Mouse (Mus musculus): Measurements from ENCODE around the gene Polg2. TPM values are rescaled to one million over a fixed set of nuclear protein-coding genes. Genes with fewer than 3 reads are reported as not detected.
"Not testable (repeated sequence)": the region's sequence is repeated elsewhere in the genome, so short reads cannot be mapped to it uniquely, and the experiment has no call there.

Gene Polg2
- total and polyA plus RNA-seq, 3 experiments = 6.3 to 10.7 TPM; not detected in 1

DNA sequence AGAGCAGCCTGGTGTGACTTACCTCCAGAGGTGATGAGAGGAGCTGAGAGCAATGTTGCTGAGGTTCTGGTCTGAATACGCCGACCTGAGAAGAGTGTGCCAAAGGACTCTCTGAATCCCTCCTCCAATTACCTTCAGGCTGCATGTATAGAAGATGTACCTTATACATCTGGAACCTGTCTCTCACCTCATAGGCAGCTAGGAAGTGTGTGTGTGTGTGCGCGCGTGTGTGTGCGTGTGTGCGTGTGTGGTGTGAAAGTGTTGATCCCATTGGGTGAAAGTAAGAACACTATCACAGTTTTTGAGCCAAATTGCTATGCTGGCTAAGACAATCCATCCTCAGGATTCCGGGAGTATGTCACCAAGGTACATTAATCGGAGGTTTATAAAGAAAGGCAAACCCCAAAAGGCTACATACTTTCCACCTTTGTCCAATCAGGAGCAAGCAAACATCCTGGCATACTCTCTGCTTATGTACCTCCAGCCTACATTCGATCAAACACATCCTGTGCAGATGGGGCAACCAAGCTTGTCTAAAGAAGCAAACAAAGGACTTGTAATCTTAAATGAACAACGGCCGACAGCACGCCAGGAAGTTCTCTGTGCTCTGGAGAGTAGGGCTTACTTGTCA, 29.1 kb downstream of the Polg2 start, which contains the start of gene Pecam1:
Gene Pecam1 (minus strand): TSS at position 508 of the 631 bp plus-strand sequence.
- peak within 1 kb of the TSS; percentile 26 to 35 for H3K4me3 ChIP-seq (ENCODE audit: control insufficient read depth in 1 of 2, insufficient read depth in 1 of 2, low read depth in 2 of 2, low read length in 2 of 2)
- peak; percentile 49 for DNase-seq (ENCODE audit: low read depth, low spot score)
- no peak within 1 kb of the TSS for H3K27ac ChIP-seq (ENCODE audit: control insufficient read depth, low read depth, low read length)
- peaks cover 0 to 24% of the 10 kb centered on the region in 2 experiments; a peak in 2 of 4 replicates for H3K4me1 ChIP-seq (ENCODE audit: control insufficient read depth in 1 of 2, insufficient read depth in 2 of 2, low read length in 2 of 2)
- TF ChIP-seq ELF1 (IDR thresholded peaks at IDR 0.05; ENCODE audit: low read depth, low read length) (no peak), MAX (IDR thresholded peaks at IDR 0.05; ENCODE audit: low read length) (no peak), HCFC1 (IDR thresholded peaks at IDR 0.05; ENCODE audit: low read depth, low read length) (no peak), NELFE (IDR thresholded peaks at IDR 0.05; ENCODE audit: low read depth, low read length) (no peak)
- H3K9me3 ChIP-seq (replicated peaks; ENCODE audit: insufficient read depth, low read length) = no peaks in the 10 kb centered on the region
- peak within 1 kb of the TSS; percentile 33 for H3K9ac ChIP-seq (ENCODE audit: control insufficient read depth, low read depth, low read length, poor library complexity, severe bottlenecking)
- H3K36me3 ChIP-seq (ENCODE audit: control insufficient read depth in 1 of 2, insufficient read depth in 2 of 2, low read length in 2 of 2) = peaks cover 0 to 19% of the 10 kb centered on the region in 2 experiments; a peak in 2 of 4 replicates
- H3K79me2 ChIP-seq (ENCODE audit: control insufficient read depth, insufficient read depth, low read length, poor library complexity) = no peaks in the 10 kb centered on the region
- H3K27me3 ChIP-seq (ENCODE audit: control insufficient read depth in 1 of 2, insufficient read depth in 2 of 2, low read length in 2 of 2) = no peaks in the 10 kb centered on the region

DNA sequence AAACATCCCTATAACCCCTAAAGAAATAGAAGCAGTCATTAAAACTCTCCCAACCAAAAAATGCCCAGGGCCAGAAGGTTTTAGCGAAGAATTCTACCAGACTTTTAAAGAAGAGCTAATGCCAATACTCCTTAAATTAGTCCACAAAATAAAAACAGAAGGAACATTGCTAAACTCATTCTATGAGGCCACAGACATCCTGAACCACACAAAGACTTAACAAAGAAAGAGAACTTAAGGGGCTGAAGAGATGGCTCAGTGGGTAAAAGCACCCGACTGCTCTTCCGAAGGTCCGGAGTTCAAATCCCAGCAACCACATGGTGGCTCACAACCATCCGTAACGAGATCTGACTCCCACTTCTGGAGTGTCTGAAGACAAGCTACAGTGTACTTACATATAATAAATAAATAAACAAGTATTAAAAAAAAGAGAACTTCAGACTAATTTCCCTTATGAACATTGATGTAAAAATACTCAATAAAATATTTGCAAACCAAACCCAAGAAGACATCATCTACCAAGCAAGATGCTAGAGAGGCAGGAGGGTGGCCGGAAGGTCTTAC, 29.7 kb downstream of the Polg2 start:
- Histone ChIP-seq H3K4me1 (ENCODE audit: control insufficient read depth in 1 of 2, insufficient read depth in 2 of 2, low read length in 2 of 2) (peaks cover 0 to 24% of the 10 kb centered on the region in 2 experiments; a peak in 2 of 4 replicates), H3K36me3 (ENCODE audit: control insufficient read depth in 1 of 2, insufficient read depth in 2 of 2, low read length in 2 of 2) (peaks cover 0 to 19% of the 10 kb centered on the region in 2 experiments; a peak in 2 of 4 replicates)
- not testable (repeated sequence) for H3K79me2 ChIP-seq (ENCODE audit: control insufficient read depth, insufficient read depth, low read length, poor library complexity); H3K9ac ChIP-seq (ENCODE audit: control insufficient read depth, low read depth, low read length, poor library complexity, severe bottlenecking); DNase-seq (ENCODE audit: low read depth, low spot score); H3K9me3 ChIP-seq (replicated peaks; ENCODE audit: insufficient read depth, low read length); H3K27me3 ChIP-seq (ENCODE audit: control insufficient read depth in 1 of 2, insufficient read depth in 2 of 2, low read length in 2 of 2); H3K27ac ChIP-seq (ENCODE audit: control insufficient read depth, low read depth, low read length); H3K4me3 ChIP-seq (ENCODE audit: control insufficient read depth in 1 of 2, insufficient read depth in 1 of 2, low read depth in 2 of 2, low read length in 2 of 2)

DNA sequence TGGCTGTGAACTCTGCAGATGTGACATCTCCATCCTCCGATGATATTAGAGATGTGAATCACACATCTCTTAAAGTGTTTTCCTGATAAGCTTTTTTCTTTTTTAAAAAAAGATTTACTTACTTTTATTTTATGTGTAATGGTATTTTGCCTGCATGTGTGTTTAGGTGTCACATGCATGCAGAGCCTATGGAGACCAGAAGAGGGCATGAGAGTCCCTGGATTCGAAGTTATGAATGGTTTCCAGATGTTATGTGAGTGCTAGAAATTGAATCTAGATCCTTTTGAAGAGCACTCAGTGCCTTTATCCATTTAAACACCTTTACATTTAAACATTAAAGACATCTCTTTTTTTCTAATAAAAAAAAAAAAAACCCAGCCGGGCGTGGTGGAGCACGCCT, 34.4 kb downstream of the Polg2 start:
- Histone ChIP-seq H3K9me3 (replicated peaks; ENCODE audit: insufficient read depth, low read length) (no peaks in the 10 kb centered on the region), H3K36me3 (ENCODE audit: control insufficient read depth in 1 of 2, insufficient read depth in 2 of 2, low read length in 2 of 2) (no peaks in the 10 kb centered on the region), H3K9ac (ENCODE audit: control insufficient read depth, low read depth, low read length, poor library complexity, severe bottlenecking) (no peak overlapping the region), H3K79me2 (ENCODE audit: control insufficient read depth, insufficient read depth, low read length, poor library complexity) (no peaks in the 10 kb centered on the region), H3K4me3 (ENCODE audit: control insufficient read depth in 1 of 2, insufficient read depth in 1 of 2, low read depth in 2 of 2, low read length in 2 of 2) (no peak overlapping the region), H3K27me3 (ENCODE audit: control insufficient read depth in 1 of 2, insufficient read depth in 2 of 2, low read length in 2 of 2) (no peaks in the 10 kb centered on the region), H3K27ac (ENCODE audit: control insufficient read depth, low read depth, low read length) (no peak overlapping the region), H3K4me1 (ENCODE audit: control insufficient read depth in 1 of 2, insufficient read depth in 2 of 2, low read length in 2 of 2) (no peaks in the 10 kb centered on the region)
- DNase-seq (ENCODE audit: low read depth, low spot score) = peak; percentile 69
- peak; percentile 92 for TF ChIP-seq ZC3H11A (IDR thresholded peaks at IDR 0.05; ENCODE audit: low read depth, low read length)
- no peak; the same call in 1 of the 2 replicates for TF ChIP-seq SIN3A (IDR thresholded peaks at IDR 0.05; ENCODE audit: low read length)
- TF ChIP-seq MAFK (IDR thresholded peaks at IDR 0.05; ENCODE audit: borderline replicate concordance, low read depth, low read length) = no peak
- TF ChIP-seq GATA1 (IDR thresholded peaks at IDR 0.05; ENCODE audit: low read depth, low read length) = no peak
- no peak for TF ChIP-seq POLR2A (IDR thresholded peaks at IDR 0.05; ENCODE audit: control insufficient read depth in 1 of 2, insufficient read depth in 1 of 2, low read depth in 1 of 2, low read length in 2 of 2, poor library complexity in 1 of 2)
- 0 out of 2 replicates have a peak, but pooled peaks have one; percentile 26 for TF ChIP-seq ZNF384 (IDR thresholded peaks at IDR 0.05; ENCODE audit: low read depth, low read length)
- no peak for TF ChIP-seq UBTF (IDR thresholded peaks at IDR 0.05; ENCODE audit: borderline replicate concordance, insufficient read depth, low read depth, low read length)
- no peak for TF ChIP-seq USF2 (IDR thresholded peaks at IDR 0.05; ENCODE audit: borderline replicate concordance in 1 of 2, insufficient read depth in 1 of 2, low read depth in 1 of 2, low read length in 2 of 2)
- TF ChIP-seq CHD1 (IDR thresholded peaks at IDR 0.05; ENCODE audit: low read depth, low read length) = no peak
- TF ChIP-seq NRF1 (IDR thresholded peaks at IDR 0.05; ENCODE audit: insufficient read depth, low read depth, low read length, poor library complexity, severe bottlenecking) = no peak
- no peak for TF ChIP-seq BHLHE40 (IDR thresholded peaks at IDR 0.05; ENCODE audit: borderline replicate concordance, low read depth, low read length)
- no peak for TF ChIP-seq TBP (IDR thresholded peaks at IDR 0.05; ENCODE audit: low read depth, low read length)
- no peak for TF ChIP-seq MEF2A (IDR thresholded peaks at IDR 0.05; ENCODE audit: extremely low read depth, insufficient replicate concordance, low read depth, low read length, poor library complexity, severe bottlenecking)
- TF ChIP-seq CTCF (IDR thresholded peaks at IDR 0.05 in 2 of 3, conservative IDR thresholded peaks at IDR 0.05 in 1 of 3; ENCODE audit: control insufficient read depth in 1 of 3, insufficient read depth in 1 of 3, low read depth in 2 of 3, low read length in 3 of 3, poor library complexity in 1 of 3, severe bottlenecking in 1 of 3) = peak; percentile 60 to 80 (median 62)
- TF ChIP-seq MAZ (IDR thresholded peaks at IDR 0.05; ENCODE audit: low read depth, low read length) = no peak
- no peak for TF ChIP-seq KAT2A (conservative IDR thresholded peaks at IDR 0.05; ENCODE audit: low read depth, low read length)
- no peak for TF ChIP-seq ELF1 (IDR thresholded peaks at IDR 0.05; ENCODE audit: low read depth, low read length)
- TF ChIP-seq ZKSCAN1 (IDR thresholded peaks at IDR 0.05; ENCODE audit: low read depth, low read length) = no peak
- TF ChIP-seq CHD2 (IDR thresholded peaks at IDR 0.05; ENCODE audit: low read length) = no peak
- no peak for TF ChIP-seq HCFC1 (IDR thresholded peaks at IDR 0.05; ENCODE audit: low read depth, low read length)
- no peak for TF ChIP-seq EP300 (IDR thresholded peaks at IDR 0.05; ENCODE audit: low read depth in 1 of 2, low read length in 2 of 2)

All from MEL (cell line).